8 mouse cellular contexts compared by ENCODE assay signal in genomic region chr4:62582365-62583264, GRCm38 (mm10). TPM values are rescaled to one million over a fixed set of nuclear protein-coding genes. Genes with fewer than 3 reads are reported as not detected.
A peak's percentile ranks its signal among the peaks of the same experiment; 100 is the strongest.
DNase-seq lines count a peak whose midpoint lies in the region; ATAC-seq and TF ChIP-seq lines count a peak whose summit lies in the region.

No protein-coding gene starts in this region.

- H3K4me3 ChIP-seq in liver, embryonic 12.5 days: peak overlapping the region; percentile 46; the same call in 1 of the 2 replicates
- peak overlapping the region; percentile 46 for H3K4me3 ChIP-seq in olfactory bulb, adult 2 months (ENCODE audit: insufficient read depth, low read depth, low read length)

- no peak for TF ChIP-seq CTCF in olfactory bulb, adult 2 months (IDR thresholded peaks at IDR 0.05; ENCODE audit: insufficient read depth, low read depth, low read length)

- peaks cover 39% of the 10 kb centered on the region for H3K27me3 ChIP-seq in liver, embryonic 12.5 days (replicated peaks)

- H3K36me3 ChIP-seq in liver, embryonic 12.5 days: no peaks in the 10 kb centered on the region

- H3K4me1 ChIP-seq in liver, embryonic 12.5 days: no peaks in the 10 kb centered on the region
- peaks cover 15% of the 10 kb centered on the region for H3K4me1 ChIP-seq in olfactory bulb, adult 2 months (ENCODE audit: control insufficient read depth, insufficient read depth, low read length)

- no peak for TF ChIP-seq POLR2A in olfactory bulb, adult 2 months (IDR thresholded peaks at IDR 0.05; ENCODE audit: insufficient read depth, low read depth, low read length)

- peak overlapping the region; percentile 60 for H3K4me2 ChIP-seq in liver, embryonic 12.5 days

- 31% methylated on average over 18 of the region's 18 CpGs for WGBS in liver, embryonic 12.5 days (ENCODE audit: insufficient replicate concordance)
- 18% methylated on average over 18 of the region's 18 CpGs for WGBS in olfactory bulb, adult 2 months

- H3K9me3 ChIP-seq in liver, embryonic 12.5 days (replicated peaks): no peaks in the 10 kb centered on the region

- peak; percentile 5 for DNase-seq in kidney, adult 18-20 months
- no peak for DNase-seq in kidney, adult 8-10 months
- peak; percentile 93 for DNase-seq in cerebellum, adult 18-20 months
- DNase-seq in frontal cortex, postnatal 14 days (ENCODE audit: low spot score in 2 of 2): peak; percentile 51 to 62
- peak; percentile 24 for DNase-seq in kidney, postnatal 14 days
- no peak for DNase-seq in urinary bladder, postnatal 10 days (ENCODE audit: low spot score)

- no peak overlapping the region for H3K27ac ChIP-seq in liver, embryonic 12.5 days
- 0 out of 2 replicates have a peak overlapping the region, but pooled peaks have one; percentile 0 for H3K27ac ChIP-seq in olfactory bulb, adult 2 months (ENCODE audit: insufficient read depth, low read depth, low read length)

- ATAC-seq in liver, embryonic 12.5 days: peak; percentile 35; the same call in 1 of the 2 replicates

- H3K9ac ChIP-seq in liver, embryonic 12.5 days: no peak overlapping the region

RNA-seq across cellular contexts. Expression of gene Rgs3, which starts 23.0 kb away (rescaled TPM):
- 8.1 and 9.0 TPM in 2 replicates for polyA plus RNA-seq in liver, embryonic 12.5 days (2016; fragmentation: Nextera tagmentation; extraction: Ambion mirVana)
- polyA plus RNA-seq in olfactory bulb, adult 2 months (2012; ENCODE audit: insufficient read depth, insufficient read length, low replicate concordance, missing spikeins): not detected in 2 replicates

RNA-seq across cellular contexts. Expression of gene 4933430I17Rik, which starts 57.4 kb away (rescaled TPM):
- 0.12 and 0.21 TPM in 2 replicates for polyA plus RNA-seq in liver, embryonic 12.5 days (2016; fragmentation: Nextera tagmentation; extraction: Ambion mirVana)
- not detected in 2 replicates for polyA plus RNA-seq in olfactory bulb, adult 2 months (2012; ENCODE audit: insufficient read depth, insufficient read length, low replicate concordance, missing spikeins)

RNA-seq across cellular contexts. Expression of gene Pole3, which starts 57.7 kb away (rescaled TPM):
- 80.6 and 84.1 TPM in 2 replicates for polyA plus RNA-seq in liver, embryonic 12.5 days (2016; fragmentation: Nextera tagmentation; extraction: Ambion mirVana)
- polyA plus RNA-seq in olfactory bulb, adult 2 months (2012; ENCODE audit: insufficient read depth, insufficient read length, low replicate concordance, missing spikeins): not detected in 2 replicates

Comparison
In these comparisons a context has a peak if more than half of its experiments do, and no peak if none do; other contexts are left out.
1. DNase-seq: peak in kidney, adult 18-20 months (single experiment), cerebellum, adult 18-20 months (2 of 2), frontal cortex, postnatal 14 days (2 of 2) and kidney, postnatal 14 days (single experiment); none in kidney, adult 8-10 months (0 of 2) and urinary bladder, postnatal 10 days (single experiment).